Mouse (Mus musculus): ENCODE results near the gene Pcid2. TPM values are rescaled to one million over a fixed set of nuclear protein-coding genes. Genes with fewer than 3 reads are reported as not detected.

The Pcid2 gene
- 54.1 and 61.8 TPM in 2 replicates for polyA plus RNA-seq (2012; rRNA removed)

- no peaks in the 10 kb centered on the region for H3K36me3 ChIP-seq (ENCODE audit: control insufficient read depth, insufficient read depth, low read length)
- peak within 1 kb of the TSS; percentile 93 for H3K4me3 ChIP-seq (ENCODE audit: control insufficient read depth, low read depth, low read length)
- no peaks in the 10 kb centered on the region for H3K27me3 ChIP-seq (ENCODE audit: control insufficient read depth, insufficient read depth, low read length)
- peak; percentile 44 for TF ChIP-seq CTCF (IDR thresholded peaks at IDR 0.05; ENCODE audit: control insufficient read depth, insufficient read depth, insufficient replicate concordance, low read depth, low read length)
- TF ChIP-seq POLR2A (IDR thresholded peaks at IDR 0.05; ENCODE audit: control insufficient read depth, low read depth, low read length): peak; percentile 64; the same call in 1 of the 2 replicates
- H3K4me1 ChIP-seq (ENCODE audit: control insufficient read depth, insufficient read depth, low read length): peaks cover 2% of the 10 kb centered on the region; the same call in 1 of the 2 replicates
- H3K27ac ChIP-seq (ENCODE audit: control insufficient read depth, insufficient read depth, low read depth, low read length): peak within 1 kb of the TSS; percentile 85
These were observed at the start of gene Pcid2, which contains the start of gene Cul4a for GRCm38 (mm10) chr8:13105087-13105881. Pcid2 (minus strand) TSS chr8:13105459. Cul4a (plus strand) TSS chr8:13105621.

- Histone ChIP-seq H3K4me3 (ENCODE audit: control insufficient read depth, low read depth, low read length) (no peak overlapping the region), H3K4me1 (ENCODE audit: control insufficient read depth, insufficient read depth, low read length) (peaks cover 4% of the 10 kb centered on the region), H3K36me3 (ENCODE audit: control insufficient read depth, insufficient read depth, low read length) (no peaks in the 10 kb centered on the region), H3K27ac (ENCODE audit: control insufficient read depth, insufficient read depth, low read depth, low read length) (no peak overlapping the region), H3K27me3 (ENCODE audit: control insufficient read depth, insufficient read depth, low read length) (no peaks in the 10 kb centered on the region)
- no peak for TF ChIP-seq CTCF (IDR thresholded peaks at IDR 0.05; ENCODE audit: control insufficient read depth, insufficient read depth, insufficient replicate concordance, low read depth, low read length)
These were observed 48.8 kb upstream of the Pcid2 start for GRCm38 (mm10) chr8:13154099-13154498.

- H3K36me3 ChIP-seq (ENCODE audit: control insufficient read depth, insufficient read depth, low read length): no peaks in the 10 kb centered on the region
- no peaks in the 10 kb centered on the region for H3K27me3 ChIP-seq (ENCODE audit: control insufficient read depth, insufficient read depth, low read length)
- H3K4me3 ChIP-seq (ENCODE audit: control insufficient read depth, low read depth, low read length): no peak overlapping the region
- no peaks in the 10 kb centered on the region for H3K4me1 ChIP-seq (ENCODE audit: control insufficient read depth, insufficient read depth, low read length)
- TF ChIP-seq CTCF (IDR thresholded peaks at IDR 0.05; ENCODE audit: control insufficient read depth, insufficient read depth, insufficient replicate concordance, low read depth, low read length): no peak
- TF ChIP-seq POLR2A (IDR thresholded peaks at IDR 0.05; ENCODE audit: control insufficient read depth, low read depth, low read length): no peak
- H3K27ac ChIP-seq (ENCODE audit: control insufficient read depth, insufficient read depth, low read depth, low read length): no peak overlapping the region
These were observed 45.7 kb upstream of the Pcid2 start for GRCm38 (mm10) chr8:13150929-13151328.

- Histone ChIP-seq H3K4me3 (ENCODE audit: control insufficient read depth, low read depth, low read length) (no peak overlapping the region), H3K36me3 (ENCODE audit: control insufficient read depth, insufficient read depth, low read length) (peaks cover 3% of the 10 kb centered on the region; the same call in 1 of the 2 replicates), H3K4me1 (ENCODE audit: control insufficient read depth, insufficient read depth, low read length) (no peaks in the 10 kb centered on the region), H3K27ac (ENCODE audit: control insufficient read depth, insufficient read depth, low read depth, low read length) (no peak overlapping the region), H3K27me3 (ENCODE audit: control insufficient read depth, insufficient read depth, low read length) (no peaks in the 10 kb centered on the region)
- TF ChIP-seq CTCF (IDR thresholded peaks at IDR 0.05; ENCODE audit: control insufficient read depth, insufficient read depth, insufficient replicate concordance, low read depth, low read length): no peak
- TF ChIP-seq POLR2A (IDR thresholded peaks at IDR 0.05; ENCODE audit: control insufficient read depth, low read depth, low read length): no peak
These were observed 44.6 kb upstream of the Pcid2 start for GRCm38 (mm10) chr8:13149866-13150265.

GRCm38 (mm10) chr8:13149287-13149686 lies 44.0 kb upstream of the Pcid2 start:
- Histone ChIP-seq H3K4me3 (ENCODE audit: control insufficient read depth, low read depth, low read length) (no peak overlapping the region), H3K27me3 (ENCODE audit: control insufficient read depth, insufficient read depth, low read length) (no peaks in the 10 kb centered on the region), H3K4me1 (ENCODE audit: control insufficient read depth, insufficient read depth, low read length) (no peaks in the 10 kb centered on the region), H3K27ac (ENCODE audit: control insufficient read depth, insufficient read depth, low read depth, low read length) (no peak overlapping the region), H3K36me3 (ENCODE audit: control insufficient read depth, insufficient read depth, low read length) (peaks cover 3% of the 10 kb centered on the region; the same call in 1 of the 2 replicates)
- TF ChIP-seq CTCF (IDR thresholded peaks at IDR 0.05; ENCODE audit: control insufficient read depth, insufficient read depth, insufficient replicate concordance, low read depth, low read length) (no peak), POLR2A (IDR thresholded peaks at IDR 0.05; ENCODE audit: control insufficient read depth, low read depth, low read length) (no peak)

GRCm38 (mm10) chr8:13148476-13148875 lies 43.2 kb upstream of the Pcid2 start:
- no peak for TF ChIP-seq POLR2A (IDR thresholded peaks at IDR 0.05; ENCODE audit: control insufficient read depth, low read depth, low read length)
- no peak for TF ChIP-seq CTCF (IDR thresholded peaks at IDR 0.05; ENCODE audit: control insufficient read depth, insufficient read depth, insufficient replicate concordance, low read depth, low read length)
- no peak overlapping the region for H3K4me3 ChIP-seq (ENCODE audit: control insufficient read depth, low read depth, low read length)
- H3K27ac ChIP-seq (ENCODE audit: control insufficient read depth, insufficient read depth, low read depth, low read length): no peak overlapping the region
- no peaks in the 10 kb centered on the region for H3K27me3 ChIP-seq (ENCODE audit: control insufficient read depth, insufficient read depth, low read length)
- peaks cover 4% of the 10 kb centered on the region for H3K36me3 ChIP-seq (ENCODE audit: control insufficient read depth, insufficient read depth, low read length)
- no peaks in the 10 kb centered on the region for H3K4me1 ChIP-seq (ENCODE audit: control insufficient read depth, insufficient read depth, low read length)

- H3K4me3 ChIP-seq (ENCODE audit: control insufficient read depth, low read depth, low read length): no peak overlapping the region
- no peaks in the 10 kb centered on the region for H3K4me1 ChIP-seq (ENCODE audit: control insufficient read depth, insufficient read depth, low read length)
- H3K27me3 ChIP-seq (ENCODE audit: control insufficient read depth, insufficient read depth, low read length): no peaks in the 10 kb centered on the region
- peaks cover 11% of the 10 kb centered on the region for H3K36me3 ChIP-seq (ENCODE audit: control insufficient read depth, insufficient read depth, low read length)
- TF ChIP-seq POLR2A (IDR thresholded peaks at IDR 0.05; ENCODE audit: control insufficient read depth, low read depth, low read length): no peak
- no peak for TF ChIP-seq CTCF (IDR thresholded peaks at IDR 0.05; ENCODE audit: control insufficient read depth, insufficient read depth, insufficient replicate concordance, low read depth, low read length)
- no peak overlapping the region for H3K27ac ChIP-seq (ENCODE audit: control insufficient read depth, insufficient read depth, low read depth, low read length)
These were observed 36.4 kb upstream of the Pcid2 start for GRCm38 (mm10) chr8:13141681-13142080.
